Mouse (Mus musculus) intestine, embryonic 16.5 days (tissue): ENCODE data around the gene Nampt. TPM values are rescaled to one million over a fixed set of nuclear protein-coding genes. Genes with fewer than 3 reads are reported as not detected.

Source experiments
- polyA plus RNA-seq: library from polyadenylated mRNA; unstranded; fragments of >200 nt; fragmentation: Nextera tagmentation; extraction: Ambion mirVana; gene quantifications from 2 replicates; pipeline ENCODE4 v1.2.1, GENCODE M21; 2015

The Nampt gene
- polyA plus RNA-seq, 1 experiment from 2014 or later = 29.7 TPM

Other genes with a start within 250 kb of the Nampt start
- 168 and 172 TPM in 2 replicates for gene Sypl, start 134.3 kb downstream of the Nampt start, polyA plus RNA-seq